Mouse (Mus musculus): ENCODE results near the gene Wscd1.

Gene Wscd1

DNA sequence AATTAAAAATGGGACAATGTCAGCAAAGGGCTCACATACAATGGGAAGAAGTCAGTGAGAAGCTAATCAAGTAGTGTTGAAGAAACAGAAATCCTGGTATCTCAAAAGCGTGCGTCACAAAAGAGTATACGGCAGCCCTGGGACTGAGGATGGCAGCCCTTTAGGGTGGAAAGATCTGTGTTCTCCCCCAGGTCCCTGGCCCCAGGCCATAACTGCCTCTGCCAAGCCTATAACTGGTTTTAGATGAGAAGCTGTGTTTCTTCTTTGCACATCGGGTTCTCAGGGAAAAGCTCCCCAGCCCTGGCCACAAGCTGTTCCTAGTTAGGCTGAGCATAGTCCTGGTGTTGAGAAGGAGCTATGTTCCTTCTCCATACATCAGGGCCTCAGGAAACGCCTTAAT lies 72.3 kb downstream of the Wscd1 start:
- in situ Hi-C loops (cut with MboI): no loop called here

GRCm38 (mm10) chr11:71824971-71825370 lies 75.3 kb downstream of the Wscd1 start:
- in situ Hi-C loops (cut with MboI): no loop called here

Measured in mature B cell (primary cell).